Mouse (Mus musculus) urinary bladder, adult 18-20 months (tissue): ENCODE measurements around the gene Dgcr8.

Experiments used
- DNase-seq, 2 experiments: peaks; one replicate each; pipeline ENCODE4 v3.0.0; 2022; ENCODE audit warnings: low spot score in 2 of 2, mixed read lengths in 2 of 2

The Dgcr8 gene

GRCm38 (mm10) chr16:18249364-18249967, 39.6 kb downstream of the Dgcr8 start:
- peak in 1 of 2 experiments; percentile 24 for DNase-seq

GRCm38 (mm10) chr16:18248433-18249363, 40.3 kb downstream of the Dgcr8 start, which contains the start of the genes Trmt2a and Ranbp1:
TSS of gene Trmt2a (plus strand) at chr16:18248679.
TSS of gene Ranbp1 (minus strand) at chr16:18248732.
- peak; percentile 96 for DNase-seq

- DNase-seq: peak in 1 of 2 experiments; percentile 32
Observed at GRCm38 (mm10) chr16:18247521-18248399, 41.3 kb downstream of the Dgcr8 start.

- no peak for DNase-seq
Observed at GRCm38 (mm10) chr16:18241581-18241980, 47.5 kb downstream of the Dgcr8 start.

- DNase-seq: no peak
Observed at GRCm38 (mm10) chr16:18236676-18237501, 52.2 kb downstream of the Dgcr8 start.

GRCm38 (mm10) chr16:18235389-18236065, 53.5 kb downstream of the Dgcr8 start:
- DNase-seq: peak in 1 of 2 experiments; percentile 68

- DNase-seq: peak; percentile 38 to 68
Observed at GRCm38 (mm10) chr16:18234671-18235388, 54.2 kb downstream of the Dgcr8 start, which contains the start of gene Zdhhc8. TSS of gene Zdhhc8 (minus strand) at chr16:18235136.

- DNase-seq: no peak
Observed at GRCm38 (mm10) chr16:18233919-18234670, 55.0 kb downstream of the Dgcr8 start.

- DNase-seq: no peak
Observed at GRCm38 (mm10) chr16:18233451-18233850, 55.6 kb downstream of the Dgcr8 start.

- no peak for DNase-seq
Observed at GRCm38 (mm10) chr16:18231451-18231850, 57.6 kb downstream of the Dgcr8 start.

GRCm38 (mm10) chr16:18231047-18231446, 58.0 kb downstream of the Dgcr8 start:
- no peak for DNase-seq

GRCm38 (mm10) chr16:18230617-18231016, 58.4 kb downstream of the Dgcr8 start:
- DNase-seq: no peak

GRCm38 (mm10) chr16:18229622-18230021, 59.4 kb downstream of the Dgcr8 start:
- DNase-seq: no peak

GRCm38 (mm10) chr16:18228856-18229255, 60.2 kb downstream of the Dgcr8 start:
- no peak for DNase-seq

- DNase-seq: no peak
Observed at GRCm38 (mm10) chr16:18227897-18228422, 61.1 kb downstream of the Dgcr8 start.

- DNase-seq: no peak
Observed at GRCm38 (mm10) chr16:18227187-18227586, 61.9 kb downstream of the Dgcr8 start.

- no peak for DNase-seq
Observed at GRCm38 (mm10) chr16:18222188-18222587, 66.9 kb downstream of the Dgcr8 start.

GRCm38 (mm10) chr16:18221543-18221898, 67.5 kb downstream of the Dgcr8 start:
- DNase-seq: no peak
